Mouse (Mus musculus): ENCODE results near the gene Hist1h2bj.

- no peak for TF ChIP-seq CTCF (IDR thresholded peaks at IDR 0.05; ENCODE audit: control insufficient read depth, insufficient read depth, low read length)
- no peak for TF ChIP-seq POLR2A (IDR thresholded peaks at IDR 0.05; ENCODE audit: borderline replicate concordance, control insufficient read depth, low read depth, low read length)
Observed at GRCm38 (mm10) chr13:22033741-22034442, 9.1 kb upstream of the Hist1h2bj start.
